Mouse (Mus musculus) limb, embryonic 11.5 days (tissue): ENCODE data around the gene Gss. TPM values are rescaled to one million over a fixed set of nuclear protein-coding genes. Genes with fewer than 3 reads are reported as not detected.

Source experiments
- ATAC-seq: fragments of 200-750 bp; cut with Nextera tagmentation; 2 replicates; pipeline ENCODE4 v1.8.0; 2017; ENCODE audit warnings: low read depth; ENCODE audit not compliant: insufficient number of reproducible peaks, low FRiP score, low TSS enrichment
- DNase-seq: peaks from one replicate; pipeline ENCODE4 v3.0.0-alpha.2; 2015; ENCODE audit warnings: low spot score
- H3K27ac ChIP-seq: fragments of 300-500 bp; sonication (generic); replicated peaks from 2 replicates; pipeline ENCODE4 v1.5.1; 2014; ENCODE audit warnings: low read depth, mild to moderate bottlenecking, low read length
- H3K27me3 ChIP-seq: fragments of 300-500 bp; sonication (generic); 2 replicates; pipeline ENCODE4 v1.6.1; 2014; ENCODE audit warnings: mild to moderate bottlenecking, low read length, mixed read lengths; ENCODE audit not compliant: control insufficient read depth, insufficient read depth
- H3K36me3 ChIP-seq: fragments of 300-500 bp; sonication (generic); 2 replicates; pipeline ENCODE4 v1.6.1; 2014; ENCODE audit warnings: mild to moderate bottlenecking, low read length, moderate library complexity, mixed read lengths; ENCODE audit not compliant: control insufficient read depth, insufficient read depth
- H3K4me1 ChIP-seq: fragments of 300-500 bp; sonication (generic); 2 replicates; pipeline ENCODE4 v1.6.1; 2014; ENCODE audit warnings: low read length, mixed read lengths; ENCODE audit not compliant: control insufficient read depth, insufficient read depth
- H3K4me2 ChIP-seq: fragments of 300-500 bp; sonication (generic); 2 replicates; pipeline ENCODE4 v1.6.1; 2014; ENCODE audit warnings: low read depth, mild to moderate bottlenecking, moderate library complexity; ENCODE audit not compliant: severe bottlenecking
- H3K4me3 ChIP-seq: fragments of 300-500 bp; sonication (generic); 2 replicates; pipeline ENCODE4 v1.5.1; 2014; ENCODE audit warnings: low read depth, low read length
- H3K9ac ChIP-seq: fragments of 300-500 bp; sonication (generic); 2 replicates; pipeline ENCODE4 v1.6.1; 2014; ENCODE audit warnings: mild to moderate bottlenecking, low read length
- H3K9me3 ChIP-seq: fragments of 300-500 bp; sonication (generic); 2 replicates; pipeline ENCODE4 v1.6.1; 2016; ENCODE audit warnings: low read length; ENCODE audit not compliant: control insufficient read depth
- WGBS: fragments of 180-500 bp; shearing (Covaris S2); extraction: QIAGEN DNeasy Blood & Tissue Kit; methylation state at CpG from one replicate; pipeline ENCODE4 v1.1.7; 2014; 5-methylcytosine and 5-hydroxymethylcytosine counted together
- polyA plus RNA-seq: library from polyadenylated mRNA; unstranded; fragments of >200 nt; fragmentation: Nextera tagmentation; extraction: Ambion mirVana; gene quantifications from 2 replicates; pipeline ENCODE4 v1.2.1, GENCODE M21; 2014

The Gss gene
- polyA plus RNA-seq, result 22.8 and 24.2 TPM in 2 replicates

GRCm38 (mm10) chr2:155592137-155592853 is at the start of gene Gss:
Gss (minus strand) TSS chr2:155592810.
- H3K9ac ChIP-seq, result peak within 1 kb of the TSS; percentile 81

GRCm38 (mm10) chr2:155641540-155642472 is 49.2 kb upstream of the Gss start:
- WGBS, result 89% methylated on average over 18 of the region's 18 CpGs
- no peaks in the 10 kb centered on the region for H3K27me3 ChIP-seq
- DNase-seq (no peak), ATAC-seq (no peak)
- no peak overlapping the region for H3K27ac ChIP-seq
- H3K4me2 ChIP-seq, result no peak overlapping the region
- H3K4me1 ChIP-seq, result no peaks in the 10 kb centered on the region
- peaks cover 20% of the 10 kb centered on the region; the same call in 1 of the 2 replicates for H3K36me3 ChIP-seq
- H3K4me3 ChIP-seq, result no peak overlapping the region
- H3K9ac ChIP-seq, result no peak overlapping the region
- H3K9me3 ChIP-seq, result no peaks in the 10 kb centered on the region

More at GRCm38 (mm10) chr2:155592137-155592853, at the start of gene Gss:
- Histone ChIP-seq H3K4me3 (peak within 1 kb of the TSS; percentile 64), H3K36me3 (no peaks in the 10 kb centered on the region), H3K27ac (peak within 1 kb of the TSS; percentile 62), H3K9me3 (no peaks in the 10 kb centered on the region), H3K27me3 (no peaks in the 10 kb centered on the region), H3K4me2 (peak within 1 kb of the TSS; percentile 77), H3K4me1 (no peaks in the 10 kb centered on the region; the same call in 1 of the 2 replicates)
- DNase-seq, result peak; percentile 100
- WGBS, result under 1% methylated on average over 53 of the region's 53 CpGs
- ATAC-seq, result peak; percentile 87

GRCm38 (mm10) chr2:155640656-155641055 is 48.0 kb upstream of the Gss start:
- WGBS, result 87% methylated on average over 6 of the region's 6 CpGs
- Histone ChIP-seq H3K9me3 (no peaks in the 10 kb centered on the region), H3K4me3 (no peak overlapping the region), H3K27me3 (no peaks in the 10 kb centered on the region), H3K4me2 (no peak overlapping the region), H3K36me3 (peaks cover 20% of the 10 kb centered on the region; the same call in 1 of the 2 replicates), H3K9ac (no peak overlapping the region), H3K27ac (no peak overlapping the region), H3K4me1 (no peaks in the 10 kb centered on the region)
- ATAC-seq (no peak), DNase-seq (no peak)

GRCm38 (mm10) chr2:155637411-155637810 is 44.8 kb upstream of the Gss start:
- Histone ChIP-seq H3K27ac (no peak overlapping the region), H3K36me3 (peaks cover 35% of the 10 kb centered on the region; the same call in 1 of the 2 replicates), H3K4me3 (no peak overlapping the region), H3K9ac (no peak overlapping the region), H3K4me1 (no peaks in the 10 kb centered on the region), H3K9me3 (no peaks in the 10 kb centered on the region), H3K4me2 (no peak overlapping the region), H3K27me3 (peaks cover 4% of the 10 kb centered on the region)
- no peak for DNase-seq
- ATAC-seq, result no peak
- WGBS, result 92% methylated on average over 4 of the region's 4 CpGs

GRCm38 (mm10) chr2:155636881-155637280 is 44.3 kb upstream of the Gss start:
- H3K36me3 ChIP-seq, result peaks cover 35% of the 10 kb centered on the region; the same call in 1 of the 2 replicates
- no peaks in the 10 kb centered on the region for H3K4me1 ChIP-seq
- H3K9ac ChIP-seq, result no peak overlapping the region
- H3K27me3 ChIP-seq, result peaks cover 10% of the 10 kb centered on the region
- DNase-seq, result no peak
- H3K27ac ChIP-seq, result no peak overlapping the region
- no peak overlapping the region for H3K4me3 ChIP-seq
- no peak for ATAC-seq
- no peaks in the 10 kb centered on the region for H3K9me3 ChIP-seq
- no peak overlapping the region for H3K4me2 ChIP-seq

- 93% methylated on average over 8 of the region's 8 CpGs for WGBS
- no peak for ATAC-seq
- peaks cover 29% of the 10 kb centered on the region; the same call in 1 of the 2 replicates for H3K36me3 ChIP-seq
Measured at GRCm38 (mm10) chr2:155635961-155636360, 43.4 kb upstream of the Gss start.

GRCm38 (mm10) chr2:155634562-155634961 is 42.0 kb upstream of the Gss start:
- Histone ChIP-seq H3K27me3 (peaks cover 33% of the 10 kb centered on the region), H3K36me3 (peaks cover 22% of the 10 kb centered on the region; the same call in 1 of the 2 replicates), H3K4me1 (0 out of 2 replicates have a peak, but pooled peaks cover 3% of the 10 kb centered on the region), H3K27ac (no peak overlapping the region), H3K9me3 (no peaks in the 10 kb centered on the region), H3K4me2 (no peak overlapping the region), H3K4me3 (no peak overlapping the region), H3K9ac (no peak overlapping the region)
- ATAC-seq, result no peak
- no peak for DNase-seq
- 96% methylated on average over 8 of the region's 8 CpGs for WGBS

More at GRCm38 (mm10) chr2:155635961-155636360, 43.4 kb upstream of the Gss start:
- H3K27me3 ChIP-seq, result peaks cover 19% of the 10 kb centered on the region
- H3K9me3 ChIP-seq, result no peaks in the 10 kb centered on the region
- no peak for DNase-seq
- H3K4me2 ChIP-seq, result no peak overlapping the region
- no peaks in the 10 kb centered on the region for H3K4me1 ChIP-seq
- no peak overlapping the region for H3K9ac ChIP-seq
- no peak overlapping the region for H3K27ac ChIP-seq
- no peak overlapping the region for H3K4me3 ChIP-seq

- Histone ChIP-seq H3K4me1 (0 out of 2 replicates have a peak, but pooled peaks cover 3% of the 10 kb centered on the region), H3K4me2 (no peak overlapping the region), H3K27me3 (peaks cover 41% of the 10 kb centered on the region), H3K9ac (no peak overlapping the region), H3K27ac (no peak overlapping the region), H3K4me3 (no peak overlapping the region), H3K36me3 (peaks cover 22% of the 10 kb centered on the region; the same call in 1 of the 2 replicates), H3K9me3 (no peaks in the 10 kb centered on the region)
- WGBS, result 93% methylated on average over 9 of the region's 9 CpGs
- ATAC-seq (no peak), DNase-seq (no peak)
Measured at GRCm38 (mm10) chr2:155633731-155634130, 41.1 kb upstream of the Gss start.
